Mouse (Mus musculus): ENCODE results near the gene Nkx2-1.

The Nkx2-1 gene

GRCm38 (mm10) chr12:56522191-56522590 is 14.5 kb downstream of the Nkx2-1 start:
- DNase-seq (ENCODE audit: low read depth, low spot score), result no peak

GRCm38 (mm10) chr12:56521106-56521840 is 15.4 kb downstream of the Nkx2-1 start:
- DNase-seq (ENCODE audit: low read depth, low spot score), result no peak

GRCm38 (mm10) chr12:56520396-56521105 is 16.2 kb downstream of the Nkx2-1 start:
- no peak for DNase-seq (ENCODE audit: low read depth, low spot score)

- no peak for DNase-seq (ENCODE audit: low read depth, low spot score)
Observed at GRCm38 (mm10) chr12:56519738-56520191, 16.9 kb downstream of the Nkx2-1 start.

GRCm38 (mm10) chr12:56519071-56519737 is 17.5 kb downstream of the Nkx2-1 start:
- DNase-seq (ENCODE audit: low read depth, low spot score), result no peak

GRCm38 (mm10) chr12:56518221-56518620 is 18.5 kb downstream of the Nkx2-1 start:
- DNase-seq (ENCODE audit: low read depth, low spot score), result no peak

GRCm38 (mm10) chr12:56514831-56515230 is 21.9 kb downstream of the Nkx2-1 start:
- no peak for DNase-seq (ENCODE audit: low read depth, low spot score)

- DNase-seq (ENCODE audit: low read depth, low spot score), result no peak
Observed at GRCm38 (mm10) chr12:56508413-56508812, 28.3 kb downstream of the Nkx2-1 start.

- no peak for DNase-seq (ENCODE audit: low read depth, low spot score)
Observed at GRCm38 (mm10) chr12:56487046-56487445, 49.7 kb downstream of the Nkx2-1 start.

GRCm38 (mm10) chr12:56482606-56483005 is 54.1 kb downstream of the Nkx2-1 start:
- DNase-seq (ENCODE audit: low read depth, low spot score), result no peak

All from brain, embryonic 18.5 days (tissue).